Mouse (Mus musculus) neural tube, embryonic 15.5 days (tissue): Measurements from ENCODE around the gene Peak1. TPM values are rescaled to one million over a fixed set of nuclear protein-coding genes. Genes with fewer than 3 reads are reported as not detected.

Experiments
- microRNA-seq: library from miRNA; unstranded; fragments of <30 nt; microRNA quantifications from one replicate; pipeline ENCODE4, GENCODE M21; 2017
- polyA plus RNA-seq: library from polyadenylated mRNA; unstranded; fragments of >200 nt; fragmentation: Nextera tagmentation; extraction: Ambion mirVana; gene quantifications from 2 replicates; pipeline ENCODE4 v1.2.1, GENCODE M21; 2015

The Peak1 gene
- polyA plus RNA-seq, 1 experiment from 2014 or later, result 6.5 TPM

Small RNA genes lying within 50 kb of the gene (microRNA-seq; reads per million reads assigned to microRNA genes)
- not detected for gene Gm24270

Other genes starting within 250 kb of the Peak1 start
- 69.4 and 72.6 TPM in 2 replicates for gene Hmg20a, start 542 bp upstream of the Peak1 start, polyA plus RNA-seq